Mouse (Mus musculus): ENCODE results near the gene Med16.

DNA sequence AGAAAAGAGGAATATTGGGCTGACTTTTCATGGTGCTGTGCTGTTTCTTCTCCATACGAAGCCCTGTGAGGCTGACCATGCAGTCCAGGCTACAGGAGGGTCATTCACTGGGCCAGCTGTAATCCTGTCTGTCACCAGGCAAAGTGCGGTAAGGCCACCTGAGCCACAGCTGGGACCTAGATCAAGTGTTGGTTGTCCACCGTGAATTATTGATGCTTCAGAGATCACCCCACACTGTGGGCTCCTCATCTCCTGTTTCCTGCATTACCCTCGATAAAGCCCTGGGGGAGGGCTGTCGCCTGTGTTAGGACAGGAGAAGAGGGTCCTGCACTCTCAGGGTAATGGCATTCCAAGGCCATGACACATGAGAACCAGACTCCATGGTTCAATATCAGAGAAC lies 62.2 kb downstream of the Med16 start:
- TF ChIP-seq GATA1 (IDR thresholded peaks at IDR 0.05; ENCODE audit: low read length): no peak
- TF ChIP-seq TAL1 (IDR thresholded peaks at IDR 0.05; ENCODE audit: low read length): no peak
